Mouse (Mus musculus) c-Kit-positive CD71-negative TER-119-negative erythroid progenitor cells, embryonic 14.5 days (primary cell): ENCODE data around the gene Csf2rb.
"Not testable (repeated sequence)": the region's sequence is repeated elsewhere in the genome, so short reads cannot be mapped to it uniquely, and the experiment has no call there.

Experiments used
- DNase-seq: peaks from one replicate; pipeline ENCODE4 v3.0.0-alpha.2; 2013; ENCODE audit warnings: low read depth

The Csf2rb gene

DNA sequence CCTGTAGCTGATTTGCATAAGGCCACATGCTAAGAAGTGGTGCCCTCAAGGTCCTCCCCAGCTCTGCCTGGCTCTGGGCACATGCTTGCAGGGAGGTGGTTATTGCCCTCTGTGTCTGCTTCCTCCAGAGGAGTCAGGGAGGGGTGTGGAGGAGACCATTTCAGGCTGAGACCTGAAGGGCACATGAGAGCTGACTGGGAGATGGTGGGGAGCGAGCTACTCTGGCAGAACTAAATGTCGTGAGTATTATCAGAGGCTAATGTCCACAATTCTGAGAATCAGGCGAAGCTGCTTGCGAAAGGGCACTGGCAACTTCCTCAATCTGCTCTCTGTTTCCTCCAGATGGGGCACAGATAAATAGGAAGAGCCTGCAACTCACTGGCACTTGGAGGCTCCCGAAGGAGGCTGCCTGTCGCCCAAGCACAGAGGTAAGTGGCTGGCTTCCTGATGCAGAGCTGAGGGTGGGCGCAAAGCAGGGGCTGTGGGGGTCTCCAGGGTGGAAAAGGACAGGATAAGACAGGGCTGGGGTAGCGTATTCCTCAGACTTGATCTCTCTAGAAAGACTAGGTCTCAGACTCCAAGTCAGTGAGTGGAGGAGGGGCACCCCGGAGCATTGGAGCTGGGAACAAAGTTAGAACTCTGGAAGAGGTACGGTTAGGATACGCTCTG, at the start of gene Csf2rb:
TSS of gene Csf2rb (plus strand) at position 82 of the 669 bp plus-strand sequence.
- peak; percentile 33 for DNase-seq

DNA sequence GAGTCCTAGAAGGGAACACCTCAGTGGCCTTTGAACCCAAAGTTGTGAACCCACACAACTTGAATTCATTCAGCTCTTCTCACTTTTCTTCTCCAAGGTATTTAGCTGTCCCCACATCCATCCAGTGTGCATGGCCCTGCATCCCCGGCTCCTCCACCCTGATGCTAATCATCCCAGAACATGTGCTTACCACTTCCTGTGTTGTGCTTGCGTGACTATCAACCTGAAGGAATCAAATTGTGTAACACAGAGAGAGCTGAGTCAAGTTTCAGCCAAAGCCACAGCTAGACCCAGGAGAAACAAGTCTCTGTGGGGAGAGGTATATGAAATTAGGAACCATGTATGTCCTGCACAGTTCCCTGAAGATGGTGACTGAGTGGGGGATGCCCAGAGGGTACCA, 47.2 kb upstream of the Csf2rb start:
- no peak for DNase-seq

GRCm38 (mm10) chr15:78287941-78288340, 37.6 kb upstream of the Csf2rb start:
- no peak for DNase-seq

- DNase-seq = not testable (repeated sequence)
These were observed 35.8 kb upstream of the Csf2rb start for GRCm38 (mm10) chr15:78289775-78290174.

DNA sequence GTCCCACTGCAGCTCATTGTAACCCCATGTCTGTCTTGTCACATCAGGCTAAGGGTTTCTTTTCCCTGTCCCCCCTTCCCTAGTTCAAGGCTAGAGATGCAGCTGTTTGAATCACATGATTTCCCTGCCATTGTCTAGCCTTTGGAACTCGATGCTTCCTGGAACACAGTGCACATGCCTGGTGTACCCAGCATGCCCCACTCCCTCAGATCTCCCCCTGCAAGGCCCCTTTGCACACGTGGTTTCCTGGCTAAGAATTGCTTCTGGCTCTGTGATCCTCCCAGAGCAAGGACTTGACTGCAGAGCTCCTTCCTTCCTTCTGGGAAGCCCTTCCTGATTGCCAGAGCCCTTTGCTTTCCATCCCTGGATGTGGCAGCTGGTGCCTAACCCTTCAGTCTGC, 32.3 kb upstream of the Csf2rb start:
- not testable (repeated sequence) for DNase-seq

- no peak for DNase-seq
These were observed 31.8 kb upstream of the Csf2rb start for GRCm38 (mm10) chr15:78293716-78294115.

- DNase-seq = no peak
These were observed 27.0 kb upstream of the Csf2rb start for GRCm38 (mm10) chr15:78298558-78298957.

GRCm38 (mm10) chr15:78299641-78300040, 25.9 kb upstream of the Csf2rb start:
- no peak for DNase-seq

DNA sequence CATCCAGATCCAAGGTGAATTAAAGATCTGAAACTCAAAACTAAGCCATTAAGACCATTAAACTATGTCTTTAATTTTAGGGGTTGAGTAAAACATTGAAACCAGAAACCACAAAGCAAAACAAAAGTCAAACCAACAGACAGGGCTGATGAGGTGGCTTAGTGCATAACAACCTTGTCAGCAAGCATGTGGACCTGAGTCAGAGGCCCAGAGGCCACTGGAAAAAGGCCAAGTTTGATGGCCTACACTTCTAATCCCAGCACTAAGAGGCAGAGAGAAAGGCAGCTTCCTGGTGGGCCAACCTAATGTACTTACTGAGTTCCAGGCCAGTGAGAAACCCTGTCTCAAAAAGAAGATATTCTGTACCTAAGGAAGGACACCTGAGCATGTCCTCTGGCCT, 24.8 kb upstream of the Csf2rb start:
- no peak for DNase-seq

- DNase-seq = no peak
These were observed 22.8 kb upstream of the Csf2rb start for GRCm38 (mm10) chr15:78302718-78303117.

DNA sequence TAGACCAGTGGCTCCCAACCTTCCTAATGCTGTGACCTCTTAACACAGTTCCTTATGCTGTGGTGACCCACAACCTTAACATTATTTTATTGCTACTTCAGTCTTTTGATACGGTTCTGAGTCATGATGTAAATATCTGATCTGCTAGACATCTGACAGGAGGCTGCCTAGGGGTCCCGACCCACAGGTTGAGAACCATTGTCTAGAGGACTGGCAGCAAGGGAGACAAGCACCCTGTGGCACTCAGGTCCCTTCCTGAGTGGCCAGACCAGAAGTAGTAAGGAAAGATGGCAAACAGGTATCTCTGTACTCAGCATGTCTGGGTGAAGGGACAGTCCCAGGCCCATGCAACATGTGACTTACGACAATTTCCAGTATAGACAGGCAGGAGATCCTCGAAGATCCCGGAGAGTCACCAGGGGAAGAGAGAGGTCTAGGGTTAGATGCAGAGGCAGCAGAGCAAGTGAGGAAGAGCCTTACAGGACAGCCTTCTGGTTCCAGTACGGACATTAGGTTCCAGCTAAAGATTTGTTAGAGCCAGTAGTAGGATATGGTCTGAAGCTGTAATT, 21.8 kb upstream of the Csf2rb start:
- DNase-seq = no peak

DNA sequence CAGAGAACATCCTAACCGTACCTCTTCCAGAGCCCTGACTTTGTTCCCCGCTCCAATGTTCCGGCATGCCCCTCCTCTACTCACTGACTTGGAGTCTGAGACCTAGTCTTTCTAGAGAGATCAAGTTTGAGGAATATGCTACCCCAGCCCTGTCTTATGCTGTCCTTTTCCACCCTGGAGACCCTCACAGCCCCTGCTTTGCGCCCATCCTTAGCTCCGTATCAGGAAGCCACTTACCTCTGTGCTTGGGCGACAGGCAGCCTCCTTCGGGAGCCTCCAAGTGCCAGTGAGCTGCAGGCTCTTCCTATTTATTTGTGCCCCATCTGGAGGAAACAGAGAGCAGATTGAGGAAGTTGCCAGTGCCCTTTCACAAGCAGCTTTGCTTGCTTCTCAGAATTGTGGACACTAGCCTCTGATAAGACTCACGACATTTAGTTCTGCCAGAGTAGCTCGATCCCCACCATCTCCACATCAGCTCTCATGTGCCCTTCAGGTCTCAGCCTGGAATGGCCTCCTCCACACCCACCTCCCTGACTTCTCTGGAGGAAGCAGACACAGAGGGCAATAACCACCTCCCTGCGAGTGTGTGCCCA, 20.1 kb upstream of the Csf2rb start, which contains the start of gene Csf2rb2:
TSS of gene Csf2rb2 (minus strand) at position 381 of the 593 bp plus-strand sequence.
- peak; percentile 32 for DNase-seq

- DNase-seq = no peak
These were observed 15.7 kb upstream of the Csf2rb start for GRCm38 (mm10) chr15:78309865-78310264.

DNA sequence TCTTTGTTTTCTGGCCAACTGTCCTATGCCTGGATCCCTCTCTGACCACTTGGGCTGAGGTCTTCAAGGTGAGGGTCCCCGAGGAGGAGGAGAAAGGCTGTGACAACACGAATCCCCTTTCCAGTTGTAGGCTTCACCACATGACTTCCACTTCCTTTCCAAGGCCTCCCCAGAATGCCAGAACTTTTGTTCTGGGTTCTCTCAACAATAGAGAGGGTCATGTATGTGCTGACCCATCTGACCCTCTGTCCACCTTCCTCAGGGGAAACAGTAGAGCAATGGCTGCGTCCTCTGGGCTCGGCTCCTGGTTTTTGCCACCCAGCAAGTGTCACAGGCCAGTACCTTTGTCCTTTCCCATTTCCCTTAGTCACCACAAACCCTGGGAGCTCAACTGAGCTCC, 14.6 kb upstream of the Csf2rb start:
- no peak for DNase-seq

DNA sequence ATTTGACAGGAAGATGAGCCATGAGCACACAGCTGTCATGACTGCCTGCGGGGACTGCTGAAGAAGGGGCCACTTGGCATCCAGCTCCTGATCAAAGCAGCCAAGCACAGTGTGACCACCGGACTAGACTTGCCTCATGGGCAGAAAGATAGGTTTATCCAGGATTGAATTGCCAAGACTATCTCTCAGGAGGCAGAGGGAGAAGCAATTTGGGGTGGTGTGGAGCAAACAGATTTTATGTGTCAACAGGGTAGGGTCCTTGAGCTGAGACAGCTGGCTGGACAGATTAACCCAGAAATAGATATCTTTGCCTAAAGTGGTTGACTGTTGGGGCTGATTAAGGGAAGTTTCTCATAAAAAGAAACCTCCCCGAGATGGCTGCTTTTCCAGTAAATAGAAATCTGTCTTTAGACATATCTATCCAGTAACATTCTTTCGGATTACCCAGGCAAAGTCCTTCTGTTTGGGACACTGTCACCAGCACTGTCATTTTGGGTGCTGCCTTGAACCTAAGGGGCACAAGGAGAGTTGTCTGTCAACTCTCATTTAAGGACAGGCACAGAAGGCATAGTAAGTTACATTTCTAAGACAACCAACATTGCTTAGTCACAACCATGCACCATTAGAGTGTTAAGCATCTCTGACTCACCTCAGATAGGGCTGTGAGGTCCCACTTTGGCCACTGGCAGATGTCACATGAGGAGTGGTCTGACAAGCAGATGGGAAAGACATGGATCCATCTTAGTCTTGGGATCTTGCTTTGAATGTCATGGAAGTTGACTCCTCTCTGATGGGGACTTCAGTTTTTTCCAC, 12.9 kb upstream of the Csf2rb start:
- DNase-seq = not testable (repeated sequence)

DNA sequence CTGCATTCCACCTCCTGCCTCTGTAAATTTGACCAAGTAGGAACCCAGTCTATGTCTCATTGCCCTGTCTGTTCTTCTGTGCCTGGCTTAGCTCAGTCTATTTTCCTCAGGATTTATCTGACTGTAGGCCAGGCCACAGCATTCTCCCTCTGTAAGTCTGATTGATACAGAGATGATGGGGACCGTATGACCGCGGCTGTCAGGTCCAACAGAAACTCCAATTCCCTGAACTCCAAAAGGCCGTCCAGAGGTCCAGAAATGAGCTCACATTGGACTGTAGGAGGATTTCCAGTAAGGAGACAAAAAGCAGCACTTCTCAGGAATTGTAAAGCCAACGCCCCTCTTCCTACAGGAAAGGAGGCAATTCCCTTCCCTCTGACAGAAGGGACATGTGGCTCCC, 11.9 kb upstream of the Csf2rb start:
- DNase-seq = not testable (repeated sequence)

DNA sequence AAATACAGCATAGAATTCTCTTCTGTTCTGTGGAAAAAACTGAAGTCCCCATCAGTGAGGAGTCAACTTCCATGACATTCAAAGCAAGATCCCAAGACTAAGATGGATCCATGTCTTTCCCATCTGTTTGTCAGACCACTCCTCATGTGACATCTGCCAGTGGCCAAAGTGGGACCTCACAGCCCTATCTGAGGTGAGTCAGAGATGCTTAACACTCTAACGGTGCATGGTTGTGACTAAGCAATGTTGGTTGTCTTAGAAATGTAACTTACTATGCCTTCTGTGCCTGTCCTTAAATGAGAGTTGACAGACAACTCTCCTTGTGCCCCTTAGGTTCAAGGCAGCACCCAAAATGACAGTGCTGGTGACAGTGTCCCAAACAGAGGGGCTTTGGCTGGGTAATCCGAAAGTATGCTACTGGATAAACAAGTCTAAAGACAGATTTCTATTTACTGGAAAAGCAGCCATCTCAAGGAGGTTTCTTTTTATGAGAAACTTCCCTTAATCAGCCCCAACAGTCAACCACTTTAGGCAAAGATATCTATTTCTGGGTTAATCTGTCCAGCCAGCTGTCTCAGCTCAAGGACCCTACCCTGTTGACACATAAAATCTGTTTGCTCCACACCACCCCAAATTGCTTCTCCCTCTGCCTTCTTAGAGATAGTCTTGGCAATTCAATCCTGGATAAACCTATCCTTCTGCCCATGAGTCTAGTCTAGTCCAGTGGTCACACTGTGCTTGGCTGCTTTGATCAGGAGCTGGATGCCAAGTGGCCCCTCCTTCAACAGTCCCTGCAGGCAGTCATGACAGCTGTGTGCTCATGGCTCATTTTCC, 7.0 kb upstream of the Csf2rb start:
- DNase-seq = not testable (repeated sequence)

DNA sequence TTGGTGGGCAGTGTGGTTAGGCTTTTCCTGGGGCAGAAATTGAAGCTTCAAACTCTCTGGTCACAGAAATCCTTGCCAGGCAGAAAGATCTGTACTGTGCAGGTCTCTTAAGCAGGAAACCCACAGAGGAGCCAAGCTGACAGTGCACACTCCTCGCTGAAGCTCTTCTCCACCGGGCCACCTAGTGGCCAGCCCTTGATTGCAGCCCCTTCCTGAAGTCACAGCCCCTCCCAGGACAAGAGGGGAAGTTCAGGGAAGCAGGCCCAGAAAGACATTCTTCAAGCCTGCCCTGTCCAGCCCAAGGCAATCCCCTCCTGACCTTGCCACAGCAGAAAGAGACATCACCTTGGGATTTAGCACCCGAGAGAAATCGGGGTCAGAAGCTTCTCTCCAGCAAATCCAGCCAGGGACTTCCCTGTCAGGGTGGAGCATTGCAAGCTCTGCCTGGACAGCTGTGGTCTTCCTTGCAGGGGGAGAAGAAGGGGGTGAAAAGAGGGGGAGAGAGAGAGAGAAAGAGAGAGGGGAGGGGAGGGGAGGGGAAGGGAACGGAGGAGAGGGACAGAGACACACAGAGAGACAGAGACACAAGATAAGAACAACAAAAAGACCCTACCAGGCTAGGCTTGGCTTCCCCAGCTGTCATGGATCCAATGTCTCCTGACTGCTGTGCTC, 4.6 kb upstream of the Csf2rb start:
- DNase-seq = peak; percentile 70

DNA sequence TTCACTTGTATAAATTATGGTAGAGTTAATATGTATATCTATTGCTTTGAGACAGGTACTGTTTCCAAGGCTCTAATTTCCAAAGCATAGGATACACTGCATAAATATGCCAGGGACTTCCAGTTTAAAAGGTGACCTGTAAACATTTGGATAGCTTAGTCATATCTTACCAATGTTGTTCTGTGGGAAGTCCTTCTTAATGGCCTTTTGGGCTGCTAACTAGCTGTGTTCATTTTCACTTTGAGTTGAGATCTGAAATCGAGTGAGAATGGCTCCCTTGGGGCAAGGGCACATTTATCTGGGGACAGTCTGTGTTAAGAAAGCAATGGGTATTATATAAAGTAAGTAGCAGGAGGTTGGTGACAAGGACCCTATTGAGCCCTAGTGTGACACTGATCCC, 2.2 kb upstream of the Csf2rb start:
- DNase-seq = no peak

- DNase-seq = no peak
These were observed 1.3 kb upstream of the Csf2rb start for GRCm38 (mm10) chr15:78324294-78324693.

- DNase-seq = no peak
These were observed 1.2 kb downstream of the Csf2rb start for GRCm38 (mm10) chr15:78326747-78327146.
